Mouse (Mus musculus) testis, adult 2 months (tissue): Measurements from ENCODE around the gene Irf2bp1.

Experiments
- CTCF ChIP-seq: fragments of 200-500 bp; IDR thresholded peaks from 2 replicates; pipeline ENCODE4 v1.5.1; 2012; ENCODE audit warnings: low read depth, mild to moderate bottlenecking, inconsistent platforms, low read length, moderate library complexity; ENCODE audit not compliant: control insufficient read depth, insufficient read depth, insufficient replicate concordance
- POLR2A ChIP-seq: fragments of 200-500 bp; IDR thresholded peaks from 2 replicates; pipeline ENCODE4 v1.6.1; 2012; ENCODE audit warnings: low read depth, mild to moderate bottlenecking, inconsistent platforms, low read length, moderate library complexity; ENCODE audit not compliant: control insufficient read depth

DNA sequence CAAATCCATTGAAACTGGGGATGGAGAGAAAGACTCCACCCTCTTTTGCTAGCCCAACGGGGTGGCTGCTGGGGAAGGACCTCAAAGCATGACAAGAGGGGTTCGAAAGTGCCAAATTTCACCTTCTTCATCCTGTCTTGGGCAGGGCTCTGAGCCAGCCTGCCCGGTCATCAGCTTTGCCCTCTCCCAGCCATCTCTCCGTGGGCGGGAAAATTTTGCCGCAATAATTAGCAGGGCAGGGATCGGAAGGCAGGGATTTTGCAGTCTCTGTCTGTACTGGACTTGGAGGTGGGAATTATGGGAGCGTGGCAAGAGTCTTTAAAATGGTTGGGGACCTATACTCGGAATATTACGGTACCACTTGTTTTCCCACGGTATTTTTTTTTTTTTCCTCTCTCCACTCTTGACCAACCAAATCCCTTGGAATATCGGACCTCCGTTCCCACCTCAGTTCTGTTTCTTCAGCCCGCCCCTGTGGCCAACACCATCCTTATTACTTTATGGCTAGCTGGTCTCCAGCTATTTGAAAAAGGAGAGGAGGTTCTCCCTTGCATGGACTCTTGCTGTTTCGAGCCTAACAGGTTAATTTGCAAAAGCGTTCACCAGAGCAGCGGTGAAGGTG lies 41.6 kb upstream of the Irf2bp1 start:
- no peak for TF ChIP-seq POLR2A
- no peak for TF ChIP-seq CTCF
